Mouse (Mus musculus) heart, adult 10 weeks (tissue): ENCODE measurements around the gene Tmem161b. TPM values are rescaled to one million over a fixed set of nuclear protein-coding genes. Genes with fewer than 3 reads are reported as not detected.

Experiments used
- polyA plus RNA-seq: library from polyadenylated mRNA; stranded (reverse); fragments of 350-450 nt; fragmentation: Illumina TruSeq; extraction: RNeasy Lipid Tissue Mini Kit (QIAGEN cat#74804); gene quantifications from one replicate; pipeline ENCODE4 v1.2.3, GENCODE M21; 2014; ENCODE audit warnings: low read depth, low replicate concordance

The Tmem161b gene
- 11.3 TPM for polyA plus RNA-seq

DNA sequence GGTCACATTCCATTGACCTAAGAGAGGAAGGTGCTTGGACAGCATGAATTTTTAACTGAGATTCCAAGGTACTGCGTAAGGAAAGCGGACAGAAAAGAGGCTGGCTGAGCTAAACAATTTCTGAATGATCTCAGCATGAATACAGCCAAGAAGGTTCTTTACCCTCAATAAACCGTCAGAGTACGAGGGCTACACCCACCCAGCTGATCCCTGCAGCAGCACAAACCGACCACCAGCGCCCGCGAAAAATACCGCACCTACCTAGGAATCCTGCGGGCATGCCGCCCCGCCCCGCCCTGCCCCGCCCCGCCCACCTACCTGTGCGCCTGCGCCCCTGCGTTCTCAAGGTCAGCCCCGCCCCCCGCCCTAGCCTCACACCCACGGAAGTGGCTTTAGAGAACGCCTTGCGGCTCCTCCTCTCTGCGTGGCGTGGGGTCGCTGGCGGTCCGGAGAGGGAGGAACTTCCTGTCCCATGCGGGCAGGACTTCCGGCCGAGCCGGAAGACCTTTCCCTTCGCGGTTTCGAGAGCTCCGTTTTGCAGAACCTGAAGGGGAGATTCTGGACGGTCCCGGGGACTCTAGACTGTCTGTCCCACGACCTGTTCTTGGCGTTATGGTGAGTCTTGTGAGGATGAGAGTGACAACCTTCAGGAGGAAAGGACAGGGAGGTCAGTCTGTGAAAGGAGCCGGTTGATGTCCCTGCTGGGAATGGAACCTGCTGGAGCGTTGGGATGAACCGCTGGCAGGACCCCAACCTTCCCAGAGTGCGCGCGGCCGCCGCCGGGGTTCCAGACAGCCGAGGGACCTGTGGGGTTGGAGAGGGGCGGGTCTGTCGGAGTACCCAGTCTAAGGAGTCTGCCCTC, at the start of gene Tmem161b:
Gene Tmem161b (plus strand): TSS at position 477 of the 862 bp plus-strand sequence.

